Mouse (Mus musculus) spleen, adult 2 months (tissue): ENCODE data around the gene Cacna2d2. TPM values are rescaled to one million over a fixed set of nuclear protein-coding genes. Genes with fewer than 3 reads are reported as not detected.

Experiments used
- DNase-seq, 2 experiments: peaks; one replicate each; pipeline versions ENCODE4 v3.0.0 to v3.0.0-alpha.2; 2012 to 2021; ENCODE audit warnings: low spot score in 2 of 2, low read depth in 1 of 2
- H3K27ac ChIP-seq: fragments of 200-500 bp; 2 replicates; pipeline ENCODE4 v1.5.1; 2012; ENCODE audit warnings: low read length, inconsistent platforms; ENCODE audit not compliant: insufficient read depth
- H3K27me3 ChIP-seq: fragments of 200-500 bp; 2 replicates; pipeline ENCODE4 v1.6.1; 2012; ENCODE audit warnings: mild to moderate bottlenecking, moderate library complexity, low read length, inconsistent platforms; ENCODE audit not compliant: control insufficient read depth, insufficient read depth
- H3K36me3 ChIP-seq: fragments of 200-500 bp; 2 replicates; pipeline ENCODE4 v1.6.1; 2012; ENCODE audit warnings: mild to moderate bottlenecking, low read length, inconsistent platforms; ENCODE audit not compliant: control insufficient read depth, insufficient read depth
- H3K4me1 ChIP-seq: fragments of 200-500 bp; 2 replicates; pipeline ENCODE4 v1.6.1; 2011; ENCODE audit warnings: inconsistent platforms; ENCODE audit not compliant: control insufficient read depth, insufficient read depth, insufficient read length
- H3K4me3 ChIP-seq: fragments of 200-500 bp; 2 replicates; pipeline ENCODE4 v1.5.1; 2011; ENCODE audit warnings: mild to moderate bottlenecking, inconsistent platforms; ENCODE audit not compliant: insufficient read depth, insufficient read length; ENCODE audit errors: extremely low read depth
- CTCF ChIP-seq: fragments of 200-500 bp; IDR thresholded peaks from 2 replicates; pipeline ENCODE4 v1.5.1; 2011; ENCODE audit warnings: mild to moderate bottlenecking, inconsistent platforms; ENCODE audit not compliant: insufficient read depth, insufficient read length, insufficient replicate concordance; ENCODE audit errors: extremely low read depth
- POLR2A ChIP-seq: fragments of 200-500 bp; IDR thresholded peaks from 2 replicates; pipeline ENCODE4 v1.6.1; 2011; ENCODE audit warnings: low read depth, low read length, inconsistent platforms
- WGBS: fragments of 180-500 bp; shearing (Covaris S2); methylation state at CpG from one replicate; pipeline ENCODE4 v1.1.7; 2018; 5-methylcytosine and 5-hydroxymethylcytosine counted together
- polyA plus RNA-seq: library from polyadenylated mRNA; depleted of rRNA; stranded (reverse); fragments of >200 nt; gene quantifications from 2 replicates; pipeline ENCODE4 v1.2.3, GENCODE M21; 2012

Cacna2d2 gene
- polyA plus RNA-seq, 1 experiment, result 1.6 TPM

DNA sequence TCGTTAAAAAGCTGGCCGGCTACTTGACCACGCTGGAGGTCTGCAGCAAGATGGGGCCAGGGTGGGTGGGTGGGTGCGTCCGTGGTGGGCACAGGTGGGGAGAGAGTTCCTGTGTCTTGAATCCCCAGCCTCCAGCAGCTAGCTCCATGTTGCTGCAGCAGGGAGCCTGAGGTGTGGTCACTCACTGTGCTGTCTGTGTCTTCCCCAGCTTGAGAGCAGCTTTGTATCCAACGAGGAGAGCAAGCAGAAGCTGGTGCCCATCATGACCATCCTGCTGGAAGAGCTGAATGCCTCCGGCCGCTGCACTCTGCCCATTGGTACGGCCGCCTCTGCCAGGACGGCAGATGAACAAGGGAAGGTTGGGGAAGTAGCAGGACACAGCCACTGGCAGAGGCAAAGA, 143.9 kb downstream of the Cacna2d2 start:
- Histone ChIP-seq H3K4me3 (no peak overlapping the region), H3K36me3 (peaks cover 13% of the 10 kb centered on the region), H3K27ac (no peak overlapping the region), H3K4me1 (peaks cover 18% of the 10 kb centered on the region; the same call in 1 of the 2 replicates), H3K27me3 (no peaks in the 10 kb centered on the region)
- TF ChIP-seq CTCF (no peak), POLR2A (no peak)
- DNase-seq, result no peak
- WGBS, result 94% methylated on average over 11 of the region's 11 CpGs

GRCm38 (mm10) chr9:107544196-107544700, 144.8 kb downstream of the Cacna2d2 start:
- Histone ChIP-seq H3K36me3 (peaks cover 7% of the 10 kb centered on the region; the same call in 1 of the 2 replicates), H3K4me1 (peaks cover 18% of the 10 kb centered on the region; the same call in 1 of the 2 replicates)
- 96% methylated on average over 17 of the region's 17 CpGs for WGBS

DNA sequence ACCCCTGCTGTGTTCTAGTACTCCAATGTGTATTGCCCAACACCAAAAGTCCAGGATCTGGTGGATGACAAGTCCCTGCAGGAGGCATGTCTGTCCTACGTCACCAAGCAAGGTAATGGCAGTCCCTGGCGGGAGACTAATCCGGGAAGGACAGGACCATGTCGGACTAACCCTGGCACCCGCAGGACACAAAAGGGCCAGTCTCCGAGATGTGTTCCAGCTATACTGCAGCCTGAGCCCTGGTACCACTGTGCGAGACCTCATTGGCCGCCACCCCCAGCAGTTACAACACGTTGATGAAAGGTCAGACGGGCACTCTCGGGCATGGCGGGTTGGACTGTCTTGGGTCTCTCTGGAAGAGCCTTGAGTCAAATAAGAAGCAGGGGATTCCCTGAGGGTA, 145.3 kb downstream of the Cacna2d2 start:
- Histone ChIP-seq H3K4me3 (no peak overlapping the region), H3K27ac (no peak overlapping the region), H3K27me3 (no peaks in the 10 kb centered on the region), H3K4me1 (peaks cover 18% of the 10 kb centered on the region; the same call in 1 of the 2 replicates), H3K36me3 (peaks cover 5% of the 10 kb centered on the region; the same call in 1 of the 2 replicates)
- 96% methylated on average over 12 of the region's 12 CpGs for WGBS
- TF ChIP-seq CTCF, result no peak
- DNase-seq, result no peak

More at GRCm38 (mm10) chr9:107544196-107544700, 144.8 kb downstream of the Cacna2d2 start:
- H3K27me3 ChIP-seq, result no peaks in the 10 kb centered on the region
- no peak for DNase-seq
- H3K27ac ChIP-seq, result no peak overlapping the region
- H3K4me3 ChIP-seq, result no peak overlapping the region
- TF ChIP-seq POLR2A, result no peak

DNA sequence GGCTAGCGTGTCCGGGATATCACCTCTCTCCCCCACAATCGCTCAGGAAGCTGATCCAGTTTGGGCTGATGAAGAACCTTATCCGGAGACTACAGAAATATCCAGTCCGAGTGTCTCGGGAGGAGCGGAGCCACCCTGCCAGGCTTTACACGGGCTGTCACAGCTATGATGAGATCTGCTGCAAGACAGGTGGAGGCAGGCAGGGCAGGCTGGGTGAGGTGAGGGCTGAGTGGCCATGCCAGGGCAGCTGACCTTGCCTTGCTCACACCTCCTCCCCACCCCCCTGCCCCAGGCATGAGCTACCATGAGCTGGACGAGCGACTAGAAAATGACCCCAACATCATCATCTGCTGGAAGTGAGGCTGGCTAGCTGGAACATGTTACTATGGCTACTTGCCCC, 145.8 kb downstream of the Cacna2d2 start:
- no peak for DNase-seq
- no peaks in the 10 kb centered on the region for H3K27me3 ChIP-seq
- 95% methylated on average over 10 of the region's 10 CpGs for WGBS
- no peak overlapping the region for H3K27ac ChIP-seq
- H3K4me1 ChIP-seq, result peaks cover 20% of the 10 kb centered on the region; the same call in 1 of the 2 replicates
- TF ChIP-seq POLR2A (no peak), CTCF (no peak)
- peaks cover 3% of the 10 kb centered on the region; the same call in 1 of the 2 replicates for H3K36me3 ChIP-seq
- no peak overlapping the region for H3K4me3 ChIP-seq

DNA sequence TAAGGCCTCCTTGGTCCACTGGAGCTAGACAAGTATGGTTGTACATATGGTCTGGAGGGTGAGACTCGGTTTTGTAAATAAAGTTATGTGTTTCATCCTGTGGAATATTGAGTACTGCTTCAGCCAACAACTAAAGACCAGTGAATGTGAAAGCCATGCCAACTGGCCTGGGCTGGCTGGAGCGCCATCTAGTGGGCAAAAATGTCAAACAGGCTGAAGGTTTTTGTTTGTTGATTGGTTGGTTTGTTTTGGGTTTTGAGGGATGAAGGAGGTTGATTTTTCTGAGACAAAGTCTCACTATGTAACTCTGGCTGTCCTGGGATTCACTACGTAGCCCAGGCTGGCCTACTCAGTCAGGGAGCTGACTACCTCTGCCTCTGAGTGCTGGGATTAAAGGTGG, 146.2 kb downstream of the Cacna2d2 start:
- peak in 1 of 2 experiments; percentile 67 for DNase-seq
- TF ChIP-seq CTCF (peak; percentile 83; the same call in 1 of the 2 replicates), POLR2A (no peak)
- Histone ChIP-seq H3K36me3 (peaks cover 3% of the 10 kb centered on the region; the same call in 1 of the 2 replicates), H3K27ac (no peak overlapping the region), H3K27me3 (no peaks in the 10 kb centered on the region), H3K4me3 (no peak overlapping the region), H3K4me1 (peaks cover 24% of the 10 kb centered on the region; the same call in 1 of the 2 replicates)
- 17% methylated on average over 3 of the region's 3 CpGs for WGBS

DNA sequence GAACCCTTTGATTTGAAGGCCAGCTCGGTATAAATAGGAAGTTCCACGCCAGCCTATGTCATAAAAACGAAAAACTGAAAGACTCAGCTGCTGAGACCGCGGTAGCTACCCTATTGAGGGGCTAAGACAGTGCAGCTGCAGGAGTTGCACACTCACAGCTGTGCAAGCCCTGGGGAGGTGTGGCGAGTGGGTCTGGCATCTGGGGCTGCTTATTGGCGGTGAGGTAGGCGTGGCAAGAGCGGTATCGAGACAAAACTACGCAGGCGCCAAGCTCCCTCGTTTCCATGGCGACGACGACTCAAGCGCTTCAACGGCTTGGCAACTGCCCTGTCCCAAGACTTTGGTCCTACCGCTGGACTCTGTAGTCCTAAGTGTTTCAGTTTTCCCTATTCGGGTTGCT, 147.6 kb downstream of the Cacna2d2 start, which contains the start of gene Zmynd10:
Gene Zmynd10 (plus strand): TSS at position 273 of the 400 bp plus-strand sequence.
- whole genome bisulfite sequencing, result 3% methylated on average over 20 of the region's 20 CpGs
- DNase-seq, result peak in 1 of 2 experiments; percentile 79
- no peak within 1 kb of the TSS for H3K4me3 ChIP-seq
- H3K27ac ChIP-seq, result no peak within 1 kb of the TSS
- peaks cover 31% of the 10 kb centered on the region for H3K4me1 ChIP-seq
- peaks cover 3% of the 10 kb centered on the region; the same call in 1 of the 2 replicates for H3K36me3 ChIP-seq
- H3K27me3 ChIP-seq, result no peaks in the 10 kb centered on the region
- no peak for TF ChIP-seq CTCF
- no peak for TF ChIP-seq POLR2A

- peaks cover 28% of the 10 kb centered on the region for H3K4me1 ChIP-seq
- H3K27ac ChIP-seq, result no peak overlapping the region
- WGBS, result 82% methylated on average over 5 of the region's 5 CpGs
- no peak overlapping the region for H3K4me3 ChIP-seq
- TF ChIP-seq CTCF (no peak), POLR2A (no peak)
- no peak for DNase-seq
- H3K27me3 ChIP-seq, result no peaks in the 10 kb centered on the region
- peaks cover 3% of the 10 kb centered on the region; the same call in 1 of the 2 replicates for H3K36me3 ChIP-seq
Measured at GRCm38 (mm10) chr9:107547957-107548356, 148.5 kb downstream of the Cacna2d2 start.

DNA sequence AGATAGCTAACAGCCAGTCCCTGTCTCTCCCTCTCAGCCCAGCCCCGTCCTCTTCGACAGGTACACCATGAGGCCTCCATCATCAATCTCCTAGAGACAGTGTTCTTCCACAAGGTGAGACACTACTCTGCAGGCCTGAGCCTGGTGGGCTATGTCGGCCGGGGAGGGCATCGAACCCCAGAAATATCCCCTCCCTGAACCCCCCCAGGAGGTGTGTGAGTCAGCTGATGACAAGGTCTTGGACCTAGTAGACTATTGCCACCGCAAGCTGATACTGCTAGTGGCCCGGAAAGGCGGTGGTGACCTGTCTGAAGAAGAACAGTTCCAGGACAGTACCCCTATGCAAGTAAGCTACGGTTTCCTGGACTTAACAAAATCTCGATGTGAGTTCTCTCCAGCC, 149.4 kb downstream of the Cacna2d2 start:
- Histone ChIP-seq H3K36me3 (peaks cover 3% of the 10 kb centered on the region; the same call in 1 of the 2 replicates), H3K4me1 (peaks cover 33% of the 10 kb centered on the region), H3K27me3 (no peaks in the 10 kb centered on the region), H3K27ac (no peak overlapping the region), H3K4me3 (no peak overlapping the region)
- no peak for DNase-seq
- TF ChIP-seq POLR2A (no peak), CTCF (no peak)
- 92% methylated on average over 10 of the region's 10 CpGs for WGBS
